Mouse (Mus musculus) CH12F3 (cell line): ENCODE measurements around the gene Endou.

ENCODE experiments used
- in situ Hi-C: fragments of 300-500 bp; cut with MboI; formaldehyde crosslinking; loops from 2 replicates; pipeline ENCODE4 v1.14.3; 2020; ENCODE audit warnings: low sequenced_read_pairs

Endou gene

GRCm38 (mm10) chr15:97755361-97755760, 24.2 kb upstream of the Endou start:
- in situ Hi-C loops = no loop called here

GRCm38 (mm10) chr15:97754476-97754875, 23.3 kb upstream of the Endou start:
- in situ Hi-C loops = no loop called here

GRCm38 (mm10) chr15:97752491-97752890, 21.4 kb upstream of the Endou start:
- in situ Hi-C loops = no loop called here

- in situ Hi-C loops = no loop called here
These were observed 20.5 kb upstream of the Endou start for GRCm38 (mm10) chr15:97751676-97752075.

- in situ Hi-C loops = no loop called here
These were observed 19.6 kb upstream of the Endou start for GRCm38 (mm10) chr15:97750697-97751096.

GRCm38 (mm10) chr15:97749841-97750240, 18.7 kb upstream of the Endou start:
- in situ Hi-C loops = no loop called here

- in situ Hi-C loops = no loop called here
These were observed 18.3 kb upstream of the Endou start for GRCm38 (mm10) chr15:97749397-97749796.

GRCm38 (mm10) chr15:97748964-97749363, 17.8 kb upstream of the Endou start:
- in situ Hi-C loops = no loop called here

GRCm38 (mm10) chr15:97748309-97748708, 17.2 kb upstream of the Endou start:
- in situ Hi-C loops = no loop called here

GRCm38 (mm10) chr15:97747486-97747885, 16.3 kb upstream of the Endou start:
- in situ Hi-C loops = no loop called here

GRCm38 (mm10) chr15:97746748-97747147, 15.6 kb upstream of the Endou start:
- in situ Hi-C loops = no loop called here

GRCm38 (mm10) chr15:97746278-97746677, 15.1 kb upstream of the Endou start:
- in situ Hi-C loops = no loop called here

- in situ Hi-C loops = no loop called here
These were observed 14.2 kb upstream of the Endou start for GRCm38 (mm10) chr15:97745331-97745730.

- in situ Hi-C loops = no loop called here
These were observed 13.8 kb upstream of the Endou start for GRCm38 (mm10) chr15:97744930-97745329.

GRCm38 (mm10) chr15:97743961-97744525, 12.9 kb upstream of the Endou start:
- in situ Hi-C loops = no loop called here

- in situ Hi-C loops = no loop called here
These were observed 12.1 kb upstream of the Endou start for GRCm38 (mm10) chr15:97743210-97743609.

- in situ Hi-C loops = no loop called here
These were observed 11.5 kb upstream of the Endou start for GRCm38 (mm10) chr15:97742600-97742999.

- in situ Hi-C loops = no loop called here
These were observed 10.9 kb upstream of the Endou start for GRCm38 (mm10) chr15:97742074-97742473.

GRCm38 (mm10) chr15:97741662-97742061, 10.5 kb upstream of the Endou start:
- in situ Hi-C loops = no loop called here

- in situ Hi-C loops = no loop called here
These were observed 9.2 kb upstream of the Endou start for GRCm38 (mm10) chr15:97740283-97740732.

- in situ Hi-C loops = no loop called here
These were observed 7.8 kb upstream of the Endou start for GRCm38 (mm10) chr15:97738923-97739322.

GRCm38 (mm10) chr15:97731988-97732387, 849 bp upstream of the Endou start:
- in situ Hi-C loops = no loop called here

- in situ Hi-C loops = no loop called here
These were observed 774 bp downstream of the Endou start for GRCm38 (mm10) chr15:97730365-97730764.
